Mouse (Mus musculus) cerebellum, postnatal 10 days (tissue): Measurements from ENCODE around the gene Mrpl43.
A peak's percentile ranks its signal among the peaks of the same experiment; 100 is the strongest.
"Not testable (repeated sequence)": the region's sequence is repeated elsewhere in the genome, so short reads cannot be mapped to it uniquely, and the experiment has no call there.

ENCODE experiments used
- DNase-seq, 2 experiments: peaks; one replicate each; pipeline ENCODE4 v3.0.0; 2021; ENCODE audit warnings: mixed read lengths in 2 of 2

Mrpl43 gene

DNA sequence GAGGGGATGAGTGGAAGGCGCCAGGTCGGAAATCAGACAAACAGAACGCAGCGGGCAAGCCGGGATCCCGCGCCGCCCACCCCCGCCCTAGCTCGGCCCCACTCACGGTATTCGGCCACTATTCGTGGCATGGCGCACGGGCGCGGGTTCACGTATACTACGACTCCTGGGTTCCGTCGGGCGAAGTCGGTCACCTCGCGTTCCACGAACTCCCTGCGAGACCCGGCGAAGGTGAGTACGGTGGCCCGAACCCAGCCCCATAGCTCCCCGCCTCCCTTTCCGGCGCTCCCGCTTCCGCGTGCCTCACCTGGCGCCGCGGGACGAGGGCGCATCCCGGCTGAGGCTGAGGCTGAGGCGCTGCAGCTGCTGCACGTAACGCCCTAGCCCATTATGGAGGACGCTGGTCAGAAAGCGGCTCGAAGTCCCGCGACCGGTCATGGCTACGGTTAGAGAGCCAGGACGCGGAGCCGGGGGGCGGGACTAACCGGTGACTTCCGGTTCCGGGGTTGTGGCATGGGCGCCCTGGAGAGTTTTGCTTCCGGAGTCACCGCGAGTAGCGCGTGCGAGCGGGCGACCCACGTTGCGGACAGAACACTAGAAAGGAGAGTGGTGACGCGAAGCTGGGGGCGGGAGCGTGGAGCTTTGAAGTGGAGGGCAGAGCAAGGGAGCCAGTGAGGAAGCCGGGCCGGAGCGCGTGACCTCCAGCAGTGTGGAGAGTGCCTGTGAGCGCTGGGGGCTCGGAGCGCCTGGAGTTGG is at the start of gene Mrpl43:
Gene Mrpl43 (minus strand): TSS at position 486 of the 756 bp plus-strand sequence.
- peak; percentile 98 to 100 for DNase-seq

DNA sequence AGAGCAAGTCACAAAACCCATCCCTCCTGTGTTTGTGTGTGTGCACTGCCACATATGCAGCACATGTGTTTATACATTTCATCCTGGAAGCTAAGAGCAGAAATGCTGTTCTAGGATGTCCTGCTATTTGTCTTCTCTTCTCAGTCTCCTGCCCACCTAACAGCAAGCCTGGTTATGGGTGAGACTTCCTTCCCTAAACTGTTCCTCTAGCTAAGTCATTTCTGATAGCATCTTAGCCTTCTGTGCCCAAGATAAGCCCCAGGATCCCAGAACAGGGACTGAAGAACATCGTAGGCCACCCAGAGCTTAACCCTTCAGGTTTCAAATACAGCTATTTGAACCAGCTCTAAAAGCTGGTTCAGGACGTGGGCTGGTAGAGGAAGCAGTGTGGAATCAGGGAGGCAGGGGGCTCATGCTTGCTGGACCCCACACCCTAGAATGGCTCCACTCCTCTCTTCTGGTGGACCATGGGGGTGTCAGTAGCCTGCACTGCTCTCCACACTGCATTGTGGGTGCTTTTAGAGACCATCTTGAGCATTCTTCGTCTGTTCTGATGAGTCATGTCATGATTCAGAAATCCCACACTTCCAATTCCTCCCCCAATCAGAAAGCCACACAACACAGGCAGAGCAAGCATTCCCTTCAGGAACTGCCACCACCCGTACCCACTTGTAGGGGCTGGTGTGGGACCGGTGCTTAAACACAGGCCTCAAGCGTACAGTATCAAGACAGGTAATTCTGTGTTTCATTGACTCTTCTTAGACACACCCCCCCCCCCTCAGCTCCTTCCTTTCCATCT is 48.8 kb upstream of the Mrpl43 start:
- DNase-seq, result no peak

DNA sequence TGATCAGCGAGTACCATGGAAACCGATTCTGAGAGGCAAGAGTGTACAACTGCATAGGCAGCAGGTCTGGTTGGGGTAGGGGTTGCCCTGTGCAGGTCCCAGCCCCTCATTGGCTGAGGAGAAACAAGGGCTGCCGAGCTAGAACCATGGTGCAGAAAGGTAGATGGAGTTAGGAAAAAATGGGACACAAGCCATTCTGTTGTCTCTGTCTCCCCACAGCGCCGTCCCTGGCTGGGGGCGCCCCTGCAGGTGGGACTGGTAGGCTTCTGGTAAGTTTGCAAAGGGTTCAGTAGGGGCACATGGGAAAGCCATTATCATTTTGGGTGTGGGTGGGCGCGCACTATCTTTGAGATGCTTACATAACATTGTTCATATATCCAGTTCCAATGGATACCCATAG is 47.2 kb upstream of the Mrpl43 start:
- DNase-seq, result no peak

DNA sequence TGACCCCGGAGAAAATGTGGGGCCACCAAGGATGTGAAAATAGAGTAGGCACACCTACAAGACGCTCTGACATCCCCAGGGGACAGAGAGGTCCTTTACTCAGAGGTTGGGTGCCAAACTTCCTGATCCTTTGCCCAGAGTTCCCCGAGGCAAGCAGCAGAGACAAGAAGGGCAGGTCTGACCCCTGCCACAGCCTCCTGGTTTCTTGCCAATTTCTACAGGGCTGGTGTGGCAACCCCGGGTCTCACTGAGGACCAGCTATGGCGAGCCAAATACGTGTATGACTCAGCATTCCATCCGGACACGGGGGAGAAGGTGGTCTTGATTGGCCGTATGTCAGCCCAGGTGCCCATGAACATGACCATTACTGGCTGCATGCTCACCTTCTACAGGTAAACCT is 43.3 kb upstream of the Mrpl43 start:
- peak in 1 of 2 experiments; percentile 33 for DNase-seq

DNA sequence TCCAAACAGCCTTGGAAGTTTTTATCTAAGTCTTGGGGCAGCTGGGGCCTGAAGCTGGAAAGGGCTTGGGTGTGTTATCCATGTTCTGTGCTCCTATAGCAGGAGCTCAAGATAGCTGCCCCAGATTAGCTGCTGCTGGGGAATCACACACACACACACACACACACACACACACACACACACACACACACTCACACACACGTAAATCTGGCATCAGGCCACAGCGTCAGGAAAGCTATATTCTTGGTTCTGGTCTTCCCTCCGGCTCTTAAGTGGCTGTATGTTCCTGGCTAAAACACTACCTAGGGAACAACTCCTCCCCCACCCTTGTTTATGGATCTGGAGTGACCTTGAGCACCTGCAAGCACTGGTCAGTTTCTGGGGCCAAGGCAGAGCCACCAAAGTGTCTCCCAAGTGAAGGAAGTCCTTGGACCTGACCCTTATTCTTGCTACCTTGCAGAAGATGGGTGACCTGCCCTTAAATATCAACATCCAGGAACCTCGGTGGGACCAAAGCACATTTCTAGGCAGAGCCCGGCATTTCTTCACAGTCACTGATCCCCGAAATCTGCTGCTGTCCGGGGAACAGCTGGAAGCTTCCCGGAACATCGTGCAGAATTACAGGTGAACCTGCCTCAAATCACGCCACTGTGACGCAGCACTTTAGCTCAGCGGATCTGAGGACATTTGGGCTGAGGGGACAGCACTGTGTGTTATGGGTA is 42.6 kb upstream of the Mrpl43 start:
- DNase-seq, result peak in 1 of 2 experiments; percentile 16

DNA sequence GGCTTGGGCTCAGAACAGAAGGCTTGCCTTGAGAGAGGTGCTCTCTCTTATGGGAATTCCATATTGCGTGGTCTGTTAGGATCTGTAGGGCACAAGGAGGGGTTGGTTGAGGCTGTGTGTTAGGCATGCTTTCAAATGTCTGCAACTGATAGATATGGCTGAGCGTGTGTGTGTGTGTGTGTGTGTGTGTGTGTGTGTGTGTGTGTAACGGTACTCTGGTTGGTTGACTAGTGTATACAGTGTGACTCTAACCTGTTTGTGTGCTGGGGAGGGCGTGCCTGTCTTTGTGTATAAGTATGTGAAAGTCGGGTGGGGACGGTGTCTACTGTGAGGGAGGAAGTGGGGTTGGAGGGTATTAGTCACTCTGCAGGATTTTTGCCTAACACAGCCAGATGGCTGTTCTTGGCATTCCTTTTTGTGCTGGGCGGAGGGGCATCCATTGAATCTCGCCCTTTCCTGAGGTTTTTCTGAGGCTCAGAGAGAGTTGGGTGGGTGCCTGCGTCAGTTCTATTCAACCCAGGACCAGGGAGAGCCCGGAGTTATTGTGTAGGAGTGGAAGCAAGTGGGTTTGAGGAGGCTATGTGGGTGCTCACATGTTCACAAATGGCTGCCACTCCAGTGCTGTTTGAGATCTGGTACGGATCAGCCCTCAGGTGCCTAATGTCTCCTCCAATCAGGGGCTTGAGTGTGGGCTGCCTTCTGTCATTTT is 41.8 kb upstream of the Mrpl43 start:
- DNase-seq, result peak; percentile 75 to 76

DNA sequence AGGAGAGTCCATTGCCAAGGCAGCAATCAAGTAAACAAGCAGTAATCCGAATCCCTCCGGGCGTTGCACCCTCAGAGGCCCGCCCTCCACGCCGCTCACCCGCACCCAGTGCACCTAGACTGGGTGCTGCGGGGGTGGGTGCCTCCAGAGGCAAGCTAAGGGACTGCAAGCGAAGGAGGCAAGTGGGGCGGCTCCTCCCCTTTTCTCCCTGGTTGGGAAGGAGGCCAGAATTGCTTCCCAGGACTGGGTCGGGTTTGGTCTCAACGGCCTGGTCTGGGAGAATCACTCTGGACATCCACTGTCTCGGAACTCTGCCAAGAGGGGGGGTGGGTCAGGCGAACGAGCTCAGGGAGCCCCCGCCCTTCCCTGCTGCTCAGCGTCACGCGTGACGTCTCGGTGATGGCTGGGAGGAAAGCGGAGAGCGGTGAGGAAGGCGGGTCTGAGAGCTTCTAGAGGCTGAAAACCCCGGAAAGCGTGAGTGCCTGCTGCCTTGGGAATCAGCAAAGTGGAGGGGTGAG is 41.2 kb upstream of the Mrpl43 start, which contains the start of gene Sfxn3:
Gene Sfxn3 (plus strand): TSS at position 87 of the 518 bp plus-strand sequence.
- peak; percentile 98 to 99 for DNase-seq

DNA sequence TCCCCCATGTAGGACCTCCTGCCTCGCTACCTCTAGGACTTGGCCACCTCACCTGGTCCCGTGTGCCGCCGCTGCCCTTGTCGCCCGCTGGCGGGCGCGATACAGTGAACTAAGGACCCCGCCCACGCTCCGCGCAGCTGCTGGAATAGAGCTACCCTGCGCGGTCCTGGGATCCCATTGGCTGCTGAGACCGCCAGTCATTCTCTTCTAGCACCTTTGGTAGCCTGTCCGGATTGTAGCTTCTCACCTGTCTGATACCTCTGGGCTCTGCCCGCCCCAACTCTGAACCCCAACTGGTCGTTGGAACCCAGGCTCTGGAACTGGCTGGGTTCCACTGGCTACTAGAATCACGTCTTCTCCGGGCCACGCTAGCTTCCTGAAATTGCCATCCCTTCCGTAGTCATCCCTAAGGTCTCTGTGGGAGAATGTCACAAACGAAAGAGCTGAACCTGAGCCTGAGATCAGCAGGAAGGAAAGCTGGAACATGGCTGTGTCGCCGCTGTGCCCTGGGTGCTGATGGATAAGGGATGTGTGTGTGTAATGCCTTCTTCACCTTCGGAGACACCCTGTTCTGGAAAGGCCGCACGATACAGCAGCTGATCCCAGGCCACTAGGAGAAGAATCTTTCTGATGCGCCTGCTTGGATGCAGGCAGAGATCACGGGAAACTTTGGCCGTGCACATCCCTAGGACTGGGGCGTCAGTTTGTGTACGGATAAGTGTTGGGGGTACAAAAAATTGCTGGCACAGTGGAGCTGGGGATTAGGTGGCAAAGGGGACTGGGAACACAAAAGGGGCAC is 40.5 kb upstream of the Mrpl43 start:
- peak; percentile 93 to 95 for DNase-seq

DNA sequence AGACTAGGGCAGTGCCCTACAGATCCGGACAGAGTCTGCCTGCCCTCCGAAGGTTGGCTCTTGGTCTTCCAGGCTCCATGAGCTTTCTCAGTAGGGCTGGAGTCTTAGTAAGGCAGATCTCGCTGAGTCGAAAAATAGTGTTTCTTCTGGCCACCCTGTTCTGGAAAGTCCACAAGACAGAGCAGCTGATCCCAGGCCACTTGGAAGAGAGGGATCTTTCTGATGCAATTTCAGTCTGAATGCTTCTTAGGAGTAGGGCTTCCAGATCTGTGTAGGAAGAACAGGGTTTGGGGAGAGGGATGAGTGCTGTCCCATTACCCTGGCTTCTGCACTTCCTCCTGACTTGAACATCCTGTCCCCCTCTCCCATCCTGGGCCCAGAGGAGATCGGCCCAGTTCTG is 39.4 kb upstream of the Mrpl43 start, which contains the start of gene Pdzd7:
Gene Pdzd7 (minus strand): TSS at position 67 of the 400 bp plus-strand sequence.
- DNase-seq, result no peak

DNA sequence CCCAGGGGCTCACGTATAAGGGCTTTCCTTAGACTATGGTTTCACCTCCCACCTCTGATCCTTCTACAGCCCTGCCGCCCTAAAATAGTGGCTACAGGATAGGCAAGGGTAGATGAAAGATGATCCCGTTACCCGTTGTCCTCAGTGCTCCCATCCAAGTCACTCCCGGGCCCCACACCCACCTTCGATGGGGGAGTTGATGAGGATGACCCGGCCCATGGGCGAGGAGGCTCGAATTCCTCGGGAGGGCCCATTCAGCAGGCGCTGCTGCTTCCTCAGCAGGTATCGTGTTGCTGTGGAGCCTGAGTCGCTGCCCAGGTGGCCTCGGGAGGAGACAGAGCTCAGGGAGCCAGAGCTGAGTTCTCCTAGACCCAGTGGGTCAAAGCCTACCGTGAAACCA is 39.0 kb upstream of the Mrpl43 start:
- DNase-seq, result peak in 1 of 2 experiments; percentile 22

DNA sequence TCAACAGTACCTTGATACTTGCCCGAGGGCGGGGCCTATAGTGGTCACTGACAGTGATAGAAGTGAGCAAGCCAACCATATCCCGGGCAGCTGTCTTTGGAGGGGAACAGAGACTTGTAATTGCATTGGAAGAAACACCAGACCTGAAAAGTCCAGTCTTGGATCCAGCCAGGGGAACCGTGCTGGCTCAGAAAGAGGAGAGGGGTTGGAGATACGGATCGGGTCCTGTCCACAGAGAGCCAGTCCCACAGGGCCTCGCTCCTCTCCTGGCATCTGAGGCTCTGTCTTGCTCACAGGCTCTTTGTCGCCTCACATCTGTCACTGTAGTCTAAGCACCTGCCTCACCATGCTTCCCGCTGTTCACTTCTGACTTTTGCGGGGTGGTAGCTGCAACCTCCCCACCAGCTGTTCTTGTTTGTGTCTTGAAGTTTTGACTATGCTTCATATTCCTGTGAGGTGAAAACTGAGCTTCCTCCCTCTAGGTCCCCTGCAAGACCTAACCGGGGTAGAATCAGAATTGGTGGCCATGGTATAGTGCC is 38.2 kb upstream of the Mrpl43 start:
- DNase-seq, result no peak

DNA sequence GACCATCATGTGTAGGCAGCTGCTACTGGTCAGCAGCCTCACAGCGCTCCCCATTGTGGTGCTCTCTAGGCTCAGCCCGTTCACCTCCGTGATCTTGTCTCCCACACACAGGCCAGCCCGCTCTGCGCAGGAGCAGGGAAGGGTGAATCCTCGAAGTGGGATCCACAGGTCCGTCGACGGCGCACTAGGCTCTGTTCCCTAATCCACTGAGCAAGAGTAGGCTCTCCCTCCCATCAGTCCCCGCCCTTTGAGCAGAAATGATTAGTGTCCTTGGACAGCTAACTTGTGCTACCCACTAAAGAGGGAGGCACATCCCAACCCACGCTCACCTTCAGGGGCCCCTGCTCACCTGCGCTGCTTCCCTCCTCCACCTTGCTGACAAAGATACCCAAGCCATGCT is 34.0 kb upstream of the Mrpl43 start:
- no peak for DNase-seq

DNA sequence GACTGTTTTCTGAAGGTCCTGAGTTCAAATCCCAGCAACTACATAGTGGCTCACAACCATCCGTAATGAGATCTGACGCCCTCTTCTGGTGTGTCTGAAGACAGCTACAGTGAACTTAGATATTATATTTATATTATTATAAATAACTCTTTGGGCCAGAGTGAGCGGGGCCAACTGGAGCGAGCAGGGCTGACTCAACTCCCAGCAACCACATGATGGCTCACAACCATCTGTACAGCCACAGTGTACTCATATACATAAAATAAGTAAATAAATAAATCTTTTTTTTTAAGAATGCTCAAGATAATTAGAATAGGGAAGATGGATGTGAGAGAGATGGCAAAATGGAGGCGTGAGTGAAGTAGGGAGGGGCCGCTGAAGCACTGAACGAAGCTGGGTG is 32.0 kb upstream of the Mrpl43 start:
- not testable (repeated sequence) for DNase-seq

DNA sequence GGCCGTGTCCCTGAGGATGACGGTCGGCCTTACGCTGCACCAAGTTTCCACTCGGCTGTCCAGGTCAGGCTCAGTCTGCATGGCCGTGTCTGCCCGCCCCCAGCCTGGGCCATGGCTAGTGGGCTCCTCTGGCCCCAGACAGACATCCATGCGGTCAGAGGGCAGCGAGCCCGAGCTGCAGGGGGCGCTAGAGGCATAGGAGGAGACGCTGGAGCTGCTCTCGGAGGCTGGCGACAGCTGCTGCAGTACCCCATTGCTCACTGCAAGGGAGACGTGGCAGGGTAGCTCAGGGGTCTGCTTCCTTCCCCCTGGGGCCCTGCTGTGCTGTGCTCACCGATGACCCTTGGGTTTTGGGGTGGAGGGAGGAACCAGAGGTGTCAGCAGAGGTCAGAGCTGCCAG is 30.6 kb upstream of the Mrpl43 start:
- DNase-seq, result peak; percentile 76

DNA sequence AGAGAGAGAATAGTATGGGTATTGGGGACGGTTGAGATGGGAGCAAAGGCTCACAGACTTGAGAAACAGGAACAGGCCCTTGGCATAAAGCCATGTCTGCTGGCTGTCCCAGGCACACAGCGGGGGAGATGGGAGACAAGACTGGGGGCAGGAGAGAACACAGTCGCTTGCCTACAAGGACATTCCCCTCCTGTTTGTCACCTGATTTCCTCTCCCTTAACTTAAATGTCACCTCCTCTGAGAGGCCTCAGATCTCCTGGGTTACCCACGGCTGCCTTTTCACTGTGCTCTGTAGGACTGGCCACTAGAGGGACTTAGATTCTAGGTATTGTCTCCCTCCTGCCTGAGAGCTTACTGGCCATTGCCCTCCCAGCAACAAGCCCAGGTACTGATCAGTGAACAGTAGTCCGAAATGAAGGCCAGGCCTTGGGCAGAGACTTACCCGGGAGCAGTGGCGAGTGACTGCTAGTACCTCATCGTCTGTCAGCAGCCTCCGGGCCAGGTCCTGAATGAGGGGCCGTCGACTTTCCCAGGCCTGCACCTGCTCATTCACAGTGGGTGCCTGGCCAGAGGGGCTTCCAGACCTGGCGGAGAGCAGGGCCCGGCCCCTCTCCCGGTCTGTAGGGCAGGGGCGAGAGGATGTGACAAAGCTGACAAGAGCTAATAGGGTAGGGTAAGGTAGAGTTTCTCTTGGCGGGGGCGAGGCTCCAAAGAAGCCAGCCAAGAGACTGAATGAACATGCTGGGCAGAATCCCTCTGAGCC is 26.5 kb upstream of the Mrpl43 start:
- DNase-seq, result peak; percentile 70 to 72

DNA sequence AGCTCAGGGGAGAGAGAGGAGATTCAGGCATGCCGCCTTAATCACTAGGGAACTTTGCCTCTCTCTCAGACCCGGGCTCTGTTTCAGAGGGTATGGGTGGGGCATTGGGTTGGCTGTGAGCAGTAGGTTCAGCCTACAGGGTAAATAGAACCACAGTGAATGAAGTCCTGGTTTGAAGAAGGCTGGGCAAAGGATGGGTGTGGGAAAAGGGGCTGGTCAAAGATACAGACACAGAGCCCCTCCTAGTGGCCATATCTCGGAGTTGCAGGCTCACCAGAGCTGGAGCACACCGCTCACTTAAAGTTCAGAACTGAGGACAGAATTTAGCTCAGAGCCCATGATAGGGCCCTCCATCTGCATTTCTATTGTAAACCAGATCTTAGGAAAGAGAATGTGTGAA is 25.5 kb upstream of the Mrpl43 start:
- DNase-seq, result peak; percentile 91 to 95

DNA sequence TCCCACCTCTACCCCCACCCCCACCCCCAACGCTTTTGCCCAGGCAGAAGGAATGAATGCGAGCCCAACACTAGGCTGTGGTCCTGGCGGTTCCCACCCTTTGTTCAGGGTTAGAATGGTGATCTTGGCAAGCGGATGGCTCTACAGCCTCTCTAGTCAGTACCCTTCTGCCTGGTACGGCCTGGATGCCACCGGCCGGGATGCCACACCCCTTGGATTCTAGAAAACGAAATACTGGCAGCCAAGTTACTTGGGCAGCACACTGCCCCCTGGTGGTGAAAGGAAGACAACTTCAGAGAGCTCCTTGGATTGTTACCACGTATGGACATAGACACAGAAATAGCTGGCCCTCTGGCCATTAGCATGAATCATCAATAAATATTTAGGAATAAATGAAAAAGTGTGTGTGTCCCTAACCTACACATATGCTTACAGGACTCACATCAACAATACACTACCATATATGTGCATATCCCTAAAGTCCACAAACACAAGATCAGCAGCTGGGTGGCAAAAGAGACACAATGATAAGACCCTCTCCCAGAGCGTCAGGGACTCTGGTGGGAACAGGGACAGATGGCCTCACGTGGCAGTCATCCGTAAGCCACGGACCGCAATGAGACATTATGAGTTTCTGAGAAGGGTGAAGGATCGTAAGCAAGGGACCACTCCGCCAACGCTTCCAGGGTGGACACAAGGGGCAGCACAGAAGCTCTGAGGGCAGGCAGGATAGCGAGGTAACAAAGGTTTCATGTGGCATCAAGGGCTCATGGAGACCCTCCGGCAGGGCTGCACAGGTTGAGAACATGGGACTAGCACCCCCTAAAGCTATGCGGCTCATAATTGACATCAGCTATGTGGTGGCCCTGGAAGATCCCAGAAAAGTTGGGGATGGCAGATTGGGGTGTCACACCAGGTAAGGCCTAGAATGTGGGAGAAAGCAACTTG is 24.8 kb upstream of the Mrpl43 start:
- DNase-seq, result peak; percentile 93 to 95

DNA sequence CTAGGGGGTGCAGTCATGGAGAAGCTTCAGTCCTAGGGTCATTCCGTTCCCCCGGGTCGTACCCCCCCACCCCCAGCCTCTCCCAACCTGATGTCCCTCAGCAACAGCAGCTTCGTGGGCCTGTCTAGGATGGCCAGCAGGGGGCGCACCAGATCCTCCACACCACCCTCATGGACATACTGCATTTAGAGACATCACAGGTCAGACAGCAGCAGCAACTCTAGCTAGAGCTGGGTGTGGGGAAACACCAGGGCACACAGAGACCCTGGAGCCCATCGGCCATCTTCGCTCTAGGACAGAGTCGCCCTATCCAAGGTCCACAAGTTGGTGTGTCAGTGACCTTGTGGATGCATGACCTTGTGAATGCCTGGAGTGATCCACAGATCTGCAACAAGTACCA is 23.9 kb upstream of the Mrpl43 start:
- peak; percentile 83 to 88 for DNase-seq

DNA sequence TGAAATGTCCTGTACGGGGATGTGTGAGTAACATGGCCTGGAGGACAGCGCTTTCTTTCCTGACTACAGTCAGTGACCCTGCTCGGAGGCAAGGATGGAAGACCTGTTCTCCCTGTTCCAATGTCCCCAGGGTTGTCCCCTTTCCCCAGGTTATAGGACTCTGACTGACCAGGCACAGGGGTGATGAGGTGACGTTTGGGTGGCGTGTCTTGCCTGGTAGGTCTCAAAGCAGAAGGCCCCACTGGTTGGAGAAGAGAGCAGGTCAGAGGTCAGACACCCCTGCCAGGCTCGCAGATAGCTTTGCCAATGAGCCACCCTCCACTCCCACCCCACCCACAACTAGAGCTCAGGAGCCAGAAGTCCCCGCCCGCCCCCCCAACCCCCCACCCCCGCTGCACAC is 23.3 kb upstream of the Mrpl43 start:
- DNase-seq, result peak in 1 of 2 experiments; percentile 27
